In genomic region chr7:16315222-16315759, GRCm38 (mm10) we compare ENCODE assay signal across 14 mouse cellular contexts. TPM values are rescaled to one million over a fixed set of nuclear protein-coding genes. Genes with fewer than 3 reads are reported as not detected.
A peak's percentile ranks its signal among the peaks of the same experiment; 100 is the strongest.
DNase-seq lines count a peak whose midpoint lies in the region; ATAC-seq and TF ChIP-seq lines count a peak whose summit lies in the region.
"Had no signal": no experiment of that assay in that cellular context is flagged by ENCODE, and none has a peak within 500 bp of the region (broad histone marks: within the 10 kb centered on the region; RNA-seq: fewer than 3 reads in every experiment).

No protein-coding gene starts in this region.

- H3K27ac ChIP-seq in kidney, adult 2 months (ENCODE audit: insufficient read depth, low read depth, low read length) = peak overlapping the region; percentile 61
- H3K27ac ChIP-seq in kidney, embryonic 16.5 days (ENCODE audit: low read length) = no peak overlapping the region
- H3K27ac ChIP-seq in forebrain, embryonic 14.5 days (ENCODE audit: low read depth, low read length) = no peak overlapping the region
- H3K27ac ChIP-seq: limb, embryonic 12.5 days had no signal

- peak; percentile 12 for DNase-seq in adrenal gland, adult 2 months
- DNase-seq in adrenal gland, postnatal 36 days = no peak
- DNase-seq in kidney, adult 2 months = peak; percentile 61
- peak; percentile 50 to 55 for DNase-seq in kidney, postnatal 36 days
- peak; percentile 71 for DNase-seq in lung, postnatal 25 days (ENCODE audit: low spot score)
- DNase-seq in T-cell, adult 2 months (ENCODE audit: low spot score) = no peak
- no peak for DNase-seq in forebrain, embryonic 14.5 days (ENCODE audit: low spot score)
- DNase-seq: heart, adult 18-20 months; heart, postnatal 36 days had no signal

- H3K9me3 ChIP-seq in kidney, embryonic 16.5 days (ENCODE audit: low read length) = no peaks in the 10 kb centered on the region
- H3K9me3 ChIP-seq in forebrain, embryonic 14.5 days (replicated peaks; ENCODE audit: control insufficient read depth, low read length) = no peaks in the 10 kb centered on the region
- H3K9me3 ChIP-seq: embryonic facial prominence, embryonic 10.5 days; limb, embryonic 12.5 days; stomach, embryonic 15.5 days had no signal

- no peak for ATAC-seq in kidney, embryonic 16.5 days (ENCODE audit: low FRiP score, low TSS enrichment)
- ATAC-seq in forebrain, embryonic 14.5 days = no peak

- H3K4me1 ChIP-seq in kidney, adult 2 months (ENCODE audit: control insufficient read depth, insufficient read depth, low read length) = peaks cover 10% of the 10 kb centered on the region; the same call in 1 of the 2 replicates
- peaks cover 30% of the 10 kb centered on the region for H3K4me1 ChIP-seq in kidney, embryonic 16.5 days (ENCODE audit: insufficient read depth, low read length)
- H3K4me1 ChIP-seq in forebrain, embryonic 14.5 days (ENCODE audit: control insufficient read depth, insufficient read depth, low read length) = peaks cover 14% of the 10 kb centered on the region

- H3K36me3 ChIP-seq in kidney, adult 2 months (ENCODE audit: control insufficient read depth, insufficient read depth, low read length) = no peaks in the 10 kb centered on the region
- no peaks in the 10 kb centered on the region for H3K36me3 ChIP-seq in kidney, embryonic 16.5 days (ENCODE audit: insufficient read depth, low read length)
- peaks cover 7% of the 10 kb centered on the region; the same call in 1 of the 2 replicates for H3K36me3 ChIP-seq in forebrain, embryonic 14.5 days (ENCODE audit: control insufficient read depth, insufficient read depth, low read length)
- H3K36me3 ChIP-seq: stomach, embryonic 15.5 days had no signal

- TF ChIP-seq CTCF in kidney, adult 2 months (conservative IDR thresholded peaks at IDR 0.05; ENCODE audit: insufficient read depth, insufficient read length, low read depth, low read length) = no peak

- no peak overlapping the region for H3K4me2 ChIP-seq in kidney, embryonic 16.5 days (replicated peaks; ENCODE audit: low read depth, low read length)
- H3K4me2 ChIP-seq in forebrain, embryonic 14.5 days (ENCODE audit: low read length) = no peak overlapping the region
- H3K4me2 ChIP-seq: midbrain, embryonic 11.5 days; stomach, embryonic 15.5 days had no signal

- WGBS in kidney, adult 2 months = 34% methylated on average over 4 of the region's 4 CpGs
- WGBS in kidney, embryonic 16.5 days = 46% methylated on average over 4 of the region's 4 CpGs
- 74% methylated on average over 4 of the region's 4 CpGs for WGBS in forebrain, embryonic 14.5 days

- no peak for TF ChIP-seq POLR2A in kidney, adult 2 months (IDR thresholded peaks at IDR 0.05; ENCODE audit: low read depth, low read length)

- no peaks in the 10 kb centered on the region for H3K27me3 ChIP-seq in kidney, adult 2 months (replicated peaks; ENCODE audit: control insufficient read depth, insufficient read depth, low read length)
- no peaks in the 10 kb centered on the region for H3K27me3 ChIP-seq in kidney, embryonic 16.5 days (ENCODE audit: insufficient read depth, low read length)
- peaks cover 11% of the 10 kb centered on the region; the same call in 1 of the 2 replicates for H3K27me3 ChIP-seq in forebrain, embryonic 14.5 days (replicated peaks; ENCODE audit: control insufficient read depth, insufficient read depth, low read length)
- H3K27me3 ChIP-seq: stomach, embryonic 15.5 days had no signal

- no peak overlapping the region for H3K9ac ChIP-seq in kidney, embryonic 16.5 days (replicated peaks; ENCODE audit: low read length)
- H3K9ac ChIP-seq in forebrain, embryonic 14.5 days (ENCODE audit: low read length) = no peak overlapping the region
- H3K9ac ChIP-seq: limb, embryonic 12.5 days; stomach, embryonic 15.5 days had no signal

- H3K4me3 ChIP-seq in kidney, adult 2 months (ENCODE audit: insufficient read depth, low read depth, low read length) = no peak overlapping the region
- no peak overlapping the region for H3K4me3 ChIP-seq in kidney, embryonic 16.5 days (ENCODE audit: low read length)
- no peak overlapping the region for H3K4me3 ChIP-seq in forebrain, embryonic 14.5 days (ENCODE audit: low read depth, low read length)
- H3K4me3 ChIP-seq: stomach, embryonic 15.5 days had no signal

RNA-seq across cellular contexts. Expression of gene Bbc3, which starts 7.1 kb away (rescaled TPM):
- 1 to 10 TPM; 3.3 to 9.1 TPM for total RNA-seq in adrenal gland, adult 2 months (2021)
- 62.4 and 114 TPM in 2 replicates for polyA plus RNA-seq in adrenal gland, adult 2 months (2012; rRNA removed)
- total RNA-seq in adrenal gland, postnatal 36 days (2021) = 1 to 10 TPM; 3.6 to 4.7 TPM
- 5.1 and 5.2 TPM in 2 replicates for polyA plus RNA-seq in kidney, adult 2 months (2012; rRNA removed)
- polyA plus RNA-seq in kidney, embryonic 16.5 days (2015; fragmentation: Nextera tagmentation; extraction: Ambion mirVana) = 12.6 and 14.2 TPM in 2 replicates
- polyA plus RNA-seq in forebrain, embryonic 14.5 days (2014; fragmentation: Nextera tagmentation; extraction: Ambion mirVana) = 10.6 and 11.0 TPM in 2 replicates

RNA-seq across cellular contexts. Expression of gene Ccdc9, which starts 28.7 kb away (rescaled TPM):
- total RNA-seq in adrenal gland, adult 2 months (2021) = 10 to 100 TPM; 53.9 to 61.2 TPM
- 17.4 and 19.8 TPM in 2 replicates for polyA plus RNA-seq in adrenal gland, adult 2 months (2012; rRNA removed)
- 10 to 100 TPM; 59.5 to 73.6 TPM for total RNA-seq in adrenal gland, postnatal 36 days (2021)
- 23.3 and 24.3 TPM in 2 replicates for polyA plus RNA-seq in kidney, adult 2 months (2012; rRNA removed)
- polyA plus RNA-seq in kidney, embryonic 16.5 days (2015; fragmentation: Nextera tagmentation; extraction: Ambion mirVana) = 30.9 and 31.2 TPM in 2 replicates
- polyA plus RNA-seq in forebrain, embryonic 14.5 days (2014; fragmentation: Nextera tagmentation; extraction: Ambion mirVana) = 12.6 and 15.2 TPM in 2 replicates

RNA-seq across cellular contexts. Expression of gene Inafm1, which starts 41.9 kb away (rescaled TPM):
- 10 to 100 TPM; 13.3 to 22.9 TPM for total RNA-seq in adrenal gland, adult 2 months (2021)
- polyA plus RNA-seq in adrenal gland, adult 2 months (2012; rRNA removed) = 160 and 217 TPM in 2 replicates
- total RNA-seq in adrenal gland, postnatal 36 days (2021) = 10 to 100 TPM; 17.1 to 22.6 TPM
- polyA plus RNA-seq in kidney, adult 2 months (2012; rRNA removed) = 23.1 and 30.7 TPM in 2 replicates
- 16.4 and 19.7 TPM in 2 replicates for polyA plus RNA-seq in kidney, embryonic 16.5 days (2015; fragmentation: Nextera tagmentation; extraction: Ambion mirVana)
- 20.4 and 21.0 TPM in 2 replicates for polyA plus RNA-seq in forebrain, embryonic 14.5 days (2014; fragmentation: Nextera tagmentation; extraction: Ambion mirVana)

RNA-seq across cellular contexts. Expression of gene C5ar1, which starts 56.0 kb away (rescaled TPM):
- 10 to 100 TPM in 1 of 2 experiments, 1 to 10 TPM in 1; 5.7 to 10.4 TPM for total RNA-seq in adrenal gland, adult 2 months (2021)
- polyA plus RNA-seq in adrenal gland, adult 2 months (2012; rRNA removed) = 7.1 and 9.0 TPM in 2 replicates
- 1 to 10 TPM; 3.5 to 9.4 TPM for total RNA-seq in adrenal gland, postnatal 36 days (2021)
- 3.4 and 4.2 TPM in 2 replicates for polyA plus RNA-seq in kidney, adult 2 months (2012; rRNA removed)
- polyA plus RNA-seq in kidney, embryonic 16.5 days (2015; fragmentation: Nextera tagmentation; extraction: Ambion mirVana) = 2.7 and 2.8 TPM in 2 replicates
- 0.89 and 1.3 TPM in 2 replicates for polyA plus RNA-seq in forebrain, embryonic 14.5 days (2014; fragmentation: Nextera tagmentation; extraction: Ambion mirVana)

Comparison
In these comparisons a context has a peak if more than half of its experiments do, and no peak if none do; other contexts are left out.
1. DNase-seq: peak in adrenal gland, adult 2 months (single experiment), kidney, adult 2 months (single experiment), kidney, postnatal 36 days (2 of 2) and lung, postnatal 25 days (single experiment); none in adrenal gland, postnatal 36 days (0 of 2), T-cell, adult 2 months (single experiment) and forebrain, embryonic 14.5 days (single experiment).